Mouse (Mus musculus): Measurements from ENCODE around the gene Atp2b1. TPM values are rescaled to one million over a fixed set of nuclear protein-coding genes. Genes with fewer than 3 reads are reported as not detected.

The Atp2b1 gene
- polyA plus RNA-seq, 1 experiment, result 23.2 TPM

GRCm38 (mm10) chr10:98941991-98942390, 27.8 kb downstream of the Atp2b1 start:
- TF ChIP-seq POLR2A (IDR thresholded peaks at IDR 0.05; ENCODE audit: borderline replicate concordance, extremely low read depth, low read depth, low read length) (no peak), CTCF (IDR thresholded peaks at IDR 0.05; ENCODE audit: insufficient read depth, low read length) (no peak)
- peaks cover 18% of the 10 kb centered on the region for H3K4me1 ChIP-seq (ENCODE audit: control insufficient read depth, insufficient read depth, low read length)
- WGBS, result 34% methylated on average over 6 of the region's 6 CpGs
- DNase-seq, result no peak
- H3K4me3 ChIP-seq (replicated peaks; ENCODE audit: extremely low read depth, low read depth, low read length), result no peak overlapping the region

- peaks cover 24% of the 10 kb centered on the region for H3K4me1 ChIP-seq (ENCODE audit: control insufficient read depth, insufficient read depth, low read length)
- H3K4me3 ChIP-seq (replicated peaks; ENCODE audit: extremely low read depth, low read depth, low read length), result no peak overlapping the region
- WGBS, result 61% methylated on average over 8 of the region's 8 CpGs
- no peak for DNase-seq
- no peak for TF ChIP-seq POLR2A (IDR thresholded peaks at IDR 0.05; ENCODE audit: borderline replicate concordance, extremely low read depth, low read depth, low read length)
- TF ChIP-seq CTCF (IDR thresholded peaks at IDR 0.05; ENCODE audit: insufficient read depth, low read length), result no peak
Measured at GRCm38 (mm10) chr10:98942999-98943398, 28.8 kb downstream of the Atp2b1 start.

- H3K4me1 ChIP-seq (ENCODE audit: control insufficient read depth, insufficient read depth, low read length), result peaks cover 29% of the 10 kb centered on the region
- 76% methylated on average over 8 of the region's 8 CpGs for WGBS
- no peak for DNase-seq
- H3K4me3 ChIP-seq (replicated peaks; ENCODE audit: extremely low read depth, low read depth, low read length), result no peak overlapping the region
- no peak for TF ChIP-seq POLR2A (IDR thresholded peaks at IDR 0.05; ENCODE audit: borderline replicate concordance, extremely low read depth, low read depth, low read length)
- TF ChIP-seq CTCF (IDR thresholded peaks at IDR 0.05; ENCODE audit: insufficient read depth, low read length), result no peak
Measured at GRCm38 (mm10) chr10:98943894-98944293, 29.7 kb downstream of the Atp2b1 start.

GRCm38 (mm10) chr10:98946031-98946791, 32.0 kb downstream of the Atp2b1 start:
- Histone ChIP-seq H3K4me1 (ENCODE audit: control insufficient read depth, insufficient read depth, low read length) (peaks cover 34% of the 10 kb centered on the region), H3K4me3 (replicated peaks; ENCODE audit: extremely low read depth, low read depth, low read length) (no peak overlapping the region)
- no peak for DNase-seq
- 52% methylated on average over 9 of the region's 9 CpGs for WGBS
- no peak for TF ChIP-seq CTCF (IDR thresholded peaks at IDR 0.05; ENCODE audit: insufficient read depth, low read length)
- TF ChIP-seq POLR2A (IDR thresholded peaks at IDR 0.05; ENCODE audit: borderline replicate concordance, extremely low read depth, low read depth, low read length), result no peak

- DNase-seq, result no peak
- TF ChIP-seq CTCF (IDR thresholded peaks at IDR 0.05; ENCODE audit: insufficient read depth, low read length) (no peak), POLR2A (IDR thresholded peaks at IDR 0.05; ENCODE audit: borderline replicate concordance, extremely low read depth, low read depth, low read length) (no peak)
- H3K4me3 ChIP-seq (replicated peaks; ENCODE audit: extremely low read depth, low read depth, low read length), result no peak overlapping the region
- WGBS, result 35% methylated on average over 2 of the region's 2 CpGs
- H3K4me1 ChIP-seq (ENCODE audit: control insufficient read depth, insufficient read depth, low read length), result peaks cover 36% of the 10 kb centered on the region
Measured at GRCm38 (mm10) chr10:98947206-98947605, 33.0 kb downstream of the Atp2b1 start.

- WGBS, result 57% methylated on average over 5 of the region's 5 CpGs
- TF ChIP-seq POLR2A (IDR thresholded peaks at IDR 0.05; ENCODE audit: borderline replicate concordance, extremely low read depth, low read depth, low read length) (no peak), CTCF (IDR thresholded peaks at IDR 0.05; ENCODE audit: insufficient read depth, low read length) (no peak)
- Histone ChIP-seq H3K4me1 (ENCODE audit: control insufficient read depth, insufficient read depth, low read length) (peaks cover 34% of the 10 kb centered on the region), H3K4me3 (replicated peaks; ENCODE audit: extremely low read depth, low read depth, low read length) (no peak overlapping the region)
- no peak for DNase-seq
Measured at GRCm38 (mm10) chr10:98948096-98948495, 33.9 kb downstream of the Atp2b1 start.

GRCm38 (mm10) chr10:98949750-98950149, 35.5 kb downstream of the Atp2b1 start:
- no peak for DNase-seq
- Histone ChIP-seq H3K4me1 (ENCODE audit: control insufficient read depth, insufficient read depth, low read length) (peaks cover 36% of the 10 kb centered on the region), H3K4me3 (replicated peaks; ENCODE audit: extremely low read depth, low read depth, low read length) (no peak overlapping the region)
- no peak for TF ChIP-seq CTCF (IDR thresholded peaks at IDR 0.05; ENCODE audit: insufficient read depth, low read length)
- no peak for TF ChIP-seq POLR2A (IDR thresholded peaks at IDR 0.05; ENCODE audit: borderline replicate concordance, extremely low read depth, low read depth, low read length)
- 36% methylated on average over 1 of the region's 1 CpGs for WGBS

GRCm38 (mm10) chr10:98951286-98952270, 37.4 kb downstream of the Atp2b1 start:
- no peak for TF ChIP-seq POLR2A (IDR thresholded peaks at IDR 0.05; ENCODE audit: borderline replicate concordance, extremely low read depth, low read depth, low read length)
- TF ChIP-seq CTCF (IDR thresholded peaks at IDR 0.05; ENCODE audit: insufficient read depth, low read length), result no peak
- 59% methylated on average over 17 of the region's 17 CpGs for WGBS
- Histone ChIP-seq H3K4me1 (ENCODE audit: control insufficient read depth, insufficient read depth, low read length) (peaks cover 41% of the 10 kb centered on the region), H3K4me3 (replicated peaks; ENCODE audit: extremely low read depth, low read depth, low read length) (no peak overlapping the region)
- no peak for DNase-seq

- 59% methylated on average over 12 of the region's 12 CpGs for WGBS
- peaks cover 42% of the 10 kb centered on the region for H3K4me1 ChIP-seq (ENCODE audit: control insufficient read depth, insufficient read depth, low read length)
- no peak overlapping the region for H3K4me3 ChIP-seq (replicated peaks; ENCODE audit: extremely low read depth, low read depth, low read length)
- TF ChIP-seq CTCF (IDR thresholded peaks at IDR 0.05; ENCODE audit: insufficient read depth, low read length) (no peak), POLR2A (IDR thresholded peaks at IDR 0.05; ENCODE audit: borderline replicate concordance, extremely low read depth, low read depth, low read length) (no peak)
- no peak for DNase-seq
Measured at GRCm38 (mm10) chr10:98954230-98954993, 40.2 kb downstream of the Atp2b1 start.
